Mouse (Mus musculus) heart, postnatal 10 days (tissue): ENCODE data around the gene Gpr25. TPM values are rescaled to one million over a fixed set of nuclear protein-coding genes. Genes with fewer than 3 reads are reported as not detected.

Experiments
- total RNA-seq, 2 experiments: library from RNA; stranded (reverse); gene quantifications; 2 replicates each; pipeline ENCODE4 v1.2.3; 2021

Gpr25 gene
- total RNA-seq, 2 experiments from 2014 or later = not detected

Other genes starting within 250 kb of the Gpr25 start
- gene Ascl5, start 210.1 kb downstream of the Gpr25 start, total RNA-seq = not detected
- gene Cacna1s, start 208.1 kb downstream of the Gpr25 start, total RNA-seq = 1 to 10 TPM in 1 of 2 experiments, under 1 TPM in 1; 0.94 to 1.2 TPM
- gene Kif21b, start 129.5 kb downstream of the Gpr25 start, total RNA-seq = 1 to 10 TPM; 1.3 to 1.6 TPM
- not detected for gene Mroh3, start 48.0 kb downstream of the Gpr25 start, total RNA-seq
- gene Inava, start 26.6 kb downstream of the Gpr25 start, total RNA-seq = under 1 TPM in 1 of 2 experiments, not detected in 1; 0.14 TPM
- gene Camsap2, start 85.2 kb upstream of the Gpr25 start, total RNA-seq = 10 to 100 TPM; 32.5 to 33.9 TPM
- 10 to 100 TPM in 1 of 2 experiments, 1 to 10 TPM in 1; 9.5 to 10.1 TPM for gene Ddx59, start 154.4 kb upstream of the Gpr25 start, total RNA-seq
- gene Kif14, start 205.5 kb upstream of the Gpr25 start, total RNA-seq = 1 to 10 TPM; 1.9 to 2.8 TPM